Mouse (Mus musculus) liver, postnatal 0 days (tissue): ENCODE results near the gene Cdyl2.

ENCODE experiments used
- CTCF ChIP-seq: sonication (generic); IDR thresholded peaks from 2 replicates; pipeline ENCODE4 v1.5.1; 2016; ENCODE audit warnings: antibody characterized with exemption, low read depth
- EP300 ChIP-seq: IDR thresholded peaks from 2 replicates; pipeline ENCODE4 v1.6.1; 2016; ENCODE audit warnings: antibody characterized with exemption, low read depth, mild to moderate bottlenecking

DNA sequence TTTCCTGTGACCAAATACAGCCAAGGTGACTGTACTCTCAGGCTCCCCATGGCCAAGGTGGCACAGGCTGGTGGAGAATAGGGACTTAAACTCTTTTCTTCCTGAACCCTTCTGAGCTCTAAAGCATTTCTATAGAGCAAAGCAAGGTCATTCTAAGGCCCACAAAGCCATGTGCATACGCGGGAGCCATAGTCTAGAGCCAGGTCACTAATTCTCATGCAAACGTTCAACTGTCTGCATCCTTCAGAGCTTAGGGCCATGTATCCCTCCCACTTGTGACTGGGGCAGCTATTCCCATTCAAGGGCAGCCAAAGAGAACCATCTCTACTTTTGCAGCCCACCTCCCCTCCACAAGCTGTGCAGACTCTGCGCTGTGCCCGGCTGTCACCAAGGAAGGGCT, 159.7 kb downstream of the Cdyl2 start:
- no peak for TF ChIP-seq EP300
- no peak for TF ChIP-seq CTCF
